Mouse (Mus musculus) intestine, embryonic 14.5 days (tissue): ENCODE data around the gene Evx2. TPM values are rescaled to one million over a fixed set of nuclear protein-coding genes. Genes with fewer than 3 reads are reported as not detected.

ENCODE experiments used
- ATAC-seq: fragments of 200-750 bp; cut with Nextera tagmentation; replicated peaks from 2 replicates; pipeline ENCODE4 v1.8.0; 2017; ENCODE audit warnings: low read depth, moderate number of reproducible peaks, moderate TSS enrichment, moderate library complexity; ENCODE audit not compliant: low FRiP score, low TSS enrichment
- DNase-seq: peaks from one replicate; pipeline ENCODE4 v3.0.0-alpha.2; 2018; ENCODE audit warnings: low spot score
- H3K27ac ChIP-seq: fragments of 300-500 bp; sonication (generic); 2 replicates; pipeline ENCODE4 v1.5.1; 2014; ENCODE audit warnings: low read depth, mild to moderate bottlenecking, control low read depth
- H3K27me3 ChIP-seq: fragments of 300-500 bp; sonication (generic); replicated peaks from 2 replicates; pipeline ENCODE4 v1.6.1; 2014; ENCODE audit warnings: low read length, control low read depth; ENCODE audit not compliant: control insufficient read depth, insufficient read depth
- H3K36me3 ChIP-seq: fragments of 300-500 bp; sonication (generic); 2 replicates; pipeline ENCODE4 v1.6.1; 2014; ENCODE audit warnings: low read length, control low read depth; ENCODE audit not compliant: control insufficient read depth, insufficient read depth
- H3K4me1 ChIP-seq: fragments of 300-500 bp; sonication (generic); replicated peaks from 2 replicates; pipeline ENCODE4 v1.6.1; 2014; ENCODE audit warnings: low read length, control low read depth, mixed read lengths; ENCODE audit not compliant: control insufficient read depth, insufficient read depth
- H3K4me2 ChIP-seq: fragments of 300-500 bp; sonication (generic); 2 replicates; pipeline ENCODE4 v1.6.1; 2014; ENCODE audit warnings: low read length
- H3K4me3 ChIP-seq: fragments of 300-500 bp; sonication (generic); 2 replicates; pipeline ENCODE4 v1.5.1; 2014; ENCODE audit warnings: low read depth, low read length, control low read depth, mixed read lengths
- H3K9ac ChIP-seq: fragments of 300-500 bp; sonication (generic); 2 replicates; pipeline ENCODE4 v1.6.1; 2014; ENCODE audit warnings: mild to moderate bottlenecking, low read length
- H3K9me3 ChIP-seq: fragments of 300-500 bp; sonication (generic); 2 replicates; pipeline ENCODE4 v1.6.1; 2016; ENCODE audit warnings: low read length, control low read depth; ENCODE audit not compliant: control insufficient read depth
- WGBS: fragments of 180-500 bp; shearing (Covaris S2); extraction: QIAGEN DNeasy Blood & Tissue Kit; methylation state at CpG from one replicate; pipeline ENCODE4 v1.1.7; 2014; 5-methylcytosine and 5-hydroxymethylcytosine counted together
- polyA plus RNA-seq: library from polyadenylated mRNA; unstranded; fragments of >200 nt; fragmentation: Nextera tagmentation; extraction: Ambion mirVana; gene quantifications from 2 replicates; pipeline ENCODE4 v1.2.1, GENCODE M21; 2014

Gene Evx2
- polyA plus RNA-seq, 1 experiment from 2014 or later: not detected

GRCm38 (mm10) chr2:74680561-74681398, 21.4 kb upstream of the Evx2 start:
- peak overlapping the region; percentile 28 for H3K4me2 ChIP-seq
- no peaks in the 10 kb centered on the region; the same call in 1 of the 2 replicates for H3K4me1 ChIP-seq
- 0 out of 2 replicates have a peak overlapping the region, but pooled peaks have one; percentile 16 for H3K9ac ChIP-seq
- no peaks in the 10 kb centered on the region for H3K9me3 ChIP-seq
- WGBS: 3% methylated on average over 21 of the region's 21 CpGs
- peaks cover 100% of the 10 kb centered on the region for H3K27me3 ChIP-seq
- H3K27ac ChIP-seq: no peak overlapping the region
- H3K36me3 ChIP-seq: no peaks in the 10 kb centered on the region
- ATAC-seq (no peak), DNase-seq (peak; percentile 66)
- 0 out of 2 replicates have a peak overlapping the region, but pooled peaks have one; percentile 30 for H3K4me3 ChIP-seq

GRCm38 (mm10) chr2:74679980-74680379, 20.6 kb upstream of the Evx2 start:
- peak overlapping the region; percentile 18; the same call in 1 of the 2 replicates for H3K4me2 ChIP-seq
- peak overlapping the region; percentile 27 for H3K4me3 ChIP-seq
- no peaks in the 10 kb centered on the region; the same call in 1 of the 2 replicates for H3K4me1 ChIP-seq
- DNase-seq (no peak), ATAC-seq (no peak)
- H3K9ac ChIP-seq: no peak overlapping the region
- WGBS: under 1% methylated on average over 23 of the region's 23 CpGs
- no peaks in the 10 kb centered on the region for H3K36me3 ChIP-seq
- H3K27ac ChIP-seq: peak overlapping the region; percentile 19; the same call in 1 of the 2 replicates
- H3K27me3 ChIP-seq: peaks cover 100% of the 10 kb centered on the region
- H3K9me3 ChIP-seq: no peaks in the 10 kb centered on the region

- peak; percentile 75 for DNase-seq
- H3K27me3 ChIP-seq: peaks cover 100% of the 10 kb centered on the region
- 1% methylated on average over 26 of the region's 26 CpGs for WGBS
- H3K27ac ChIP-seq: peak overlapping the region; percentile 19; the same call in 1 of the 2 replicates
- H3K4me2 ChIP-seq: peak overlapping the region; percentile 18; the same call in 1 of the 2 replicates
- H3K4me3 ChIP-seq: peak overlapping the region; percentile 27
- H3K9me3 ChIP-seq: no peaks in the 10 kb centered on the region
- H3K9ac ChIP-seq: no peak overlapping the region
- H3K4me1 ChIP-seq: no peaks in the 10 kb centered on the region; the same call in 1 of the 2 replicates
- no peaks in the 10 kb centered on the region for H3K36me3 ChIP-seq
- ATAC-seq: no peak
Observed at GRCm38 (mm10) chr2:74679596-74679971, 20.2 kb upstream of the Evx2 start.

DNA sequence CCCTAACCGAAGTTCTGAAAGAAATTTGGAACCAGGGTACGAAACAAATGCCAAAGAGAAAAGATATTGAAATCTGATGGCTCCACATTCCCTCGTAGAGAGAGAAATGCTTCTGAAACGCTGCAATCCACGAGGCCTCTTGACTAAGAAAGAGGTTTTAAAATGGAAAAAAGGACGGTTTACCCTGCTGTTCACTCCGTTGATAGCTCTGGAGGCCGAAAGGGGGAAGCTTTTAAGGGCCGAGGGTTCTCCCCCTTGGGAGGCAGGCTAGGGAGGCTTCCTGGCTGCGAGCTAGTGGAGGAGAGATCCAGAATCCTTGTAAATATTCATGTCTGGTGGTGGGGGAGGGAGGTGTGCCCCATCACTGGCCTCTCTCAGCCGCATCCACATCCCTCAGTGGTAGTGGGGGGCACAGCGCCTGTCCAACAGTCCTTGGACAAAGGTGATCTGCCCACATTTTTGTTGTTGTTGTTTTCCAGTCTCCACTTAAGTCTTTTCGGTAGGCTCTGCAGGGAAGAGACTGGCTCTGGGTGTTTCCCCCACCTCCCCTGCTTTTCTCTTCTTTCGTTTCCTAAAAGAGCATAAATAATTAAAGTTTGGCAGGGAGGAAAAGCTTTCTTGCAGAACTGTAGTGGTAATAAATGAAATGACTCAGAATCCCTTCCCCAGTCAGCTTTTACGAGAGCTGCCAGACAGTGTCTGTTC, 19.7 kb upstream of the Evx2 start, which contains the start of gene Hoxd11:
TSS of gene Hoxd11 (plus strand) at position 667 of the 705 bp plus-strand sequence.
- DNase-seq: peak; percentile 58
- Histone ChIP-seq H3K36me3 (no peaks in the 10 kb centered on the region), H3K4me2 (peak within 1 kb of the TSS; percentile 18; the same call in 1 of the 2 replicates), H3K27ac (peak within 1 kb of the TSS; percentile 19; the same call in 1 of the 2 replicates), H3K27me3 (peaks cover 100% of the 10 kb centered on the region), H3K9me3 (no peaks in the 10 kb centered on the region), H3K4me3 (peak within 1 kb of the TSS; percentile 27), H3K9ac (no peak within 1 kb of the TSS), H3K4me1 (no peaks in the 10 kb centered on the region; the same call in 1 of the 2 replicates)
- ATAC-seq: no peak
- 2% methylated on average over 15 of the region's 15 CpGs for WGBS

DNA sequence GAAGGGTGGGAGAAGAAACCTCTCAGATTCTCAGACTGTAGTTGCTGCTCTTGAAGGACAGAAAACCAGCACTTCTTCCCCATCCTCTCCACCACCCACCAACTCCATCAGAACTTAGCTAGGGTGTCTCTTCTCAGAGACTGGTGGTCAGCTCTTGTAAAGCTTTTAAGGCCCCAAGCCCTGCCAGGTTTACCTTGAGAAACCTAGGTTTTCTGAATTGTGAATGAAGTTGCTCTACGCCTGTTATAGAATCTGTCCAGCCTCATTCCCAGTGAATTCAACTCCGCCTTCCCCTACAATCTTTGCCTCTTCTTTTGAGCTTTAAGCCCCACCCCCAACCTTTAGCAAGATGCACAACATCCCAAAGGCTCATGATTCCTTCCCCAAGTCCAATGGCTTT, 17.7 kb upstream of the Evx2 start:
- no peak overlapping the region for H3K9ac ChIP-seq
- H3K27ac ChIP-seq: no peak overlapping the region
- H3K27me3 ChIP-seq: peaks cover 100% of the 10 kb centered on the region
- no peaks in the 10 kb centered on the region for H3K36me3 ChIP-seq
- no peak overlapping the region for H3K4me3 ChIP-seq
- H3K9me3 ChIP-seq: no peaks in the 10 kb centered on the region
- H3K4me2 ChIP-seq: no peak overlapping the region
- WGBS: 21% methylated on average over 2 of the region's 2 CpGs
- no peak for ATAC-seq
- DNase-seq: peak; percentile 61
- H3K4me1 ChIP-seq: no peaks in the 10 kb centered on the region; the same call in 1 of the 2 replicates

GRCm38 (mm10) chr2:74676376-74677052, 17.2 kb upstream of the Evx2 start:
- no peaks in the 10 kb centered on the region for H3K9me3 ChIP-seq
- no peak overlapping the region for H3K4me3 ChIP-seq
- peaks cover 100% of the 10 kb centered on the region for H3K27me3 ChIP-seq
- no peak overlapping the region for H3K27ac ChIP-seq
- H3K9ac ChIP-seq: no peak overlapping the region
- ATAC-seq (no peak), DNase-seq (peak; percentile 56)
- H3K4me1 ChIP-seq: no peaks in the 10 kb centered on the region
- 6% methylated on average over 9 of the region's 9 CpGs for WGBS
- H3K36me3 ChIP-seq: no peaks in the 10 kb centered on the region
- H3K4me2 ChIP-seq: peak overlapping the region; percentile 18; the same call in 1 of the 2 replicates

GRCm38 (mm10) chr2:74675666-74676282, 16.4 kb upstream of the Evx2 start:
- H3K9me3 ChIP-seq: no peaks in the 10 kb centered on the region
- peaks cover 100% of the 10 kb centered on the region for H3K27me3 ChIP-seq
- H3K9ac ChIP-seq: no peak overlapping the region
- H3K4me3 ChIP-seq: no peak overlapping the region; the same call in 1 of the 2 replicates
- 3% methylated on average over 24 of the region's 24 CpGs for whole genome bisulfite sequencing
- no peaks in the 10 kb centered on the region for H3K4me1 ChIP-seq
- ATAC-seq: no peak
- no peak overlapping the region for H3K27ac ChIP-seq
- no peak for DNase-seq
- H3K4me2 ChIP-seq: peak overlapping the region; percentile 18; the same call in 1 of the 2 replicates
- no peaks in the 10 kb centered on the region for H3K36me3 ChIP-seq
